Mouse (Mus musculus) liver, embryonic 16.5 days (tissue): ENCODE data around the gene Olfr1140. TPM values are rescaled to one million over a fixed set of nuclear protein-coding genes. Genes with fewer than 3 reads are reported as not detected.

ENCODE experiments used
- ATAC-seq: fragments of 200-750 bp; cut with Nextera tagmentation; 2 replicates; pipeline ENCODE4 v1.8.0; 2017; ENCODE audit warnings: low read depth, mild to moderate bottlenecking, moderate number of reproducible peaks, moderate library complexity
- H3K27ac ChIP-seq: fragments of 300-500 bp; sonication (generic); 2 replicates; pipeline ENCODE4 v1.5.1; 2014; ENCODE audit warnings: mild to moderate bottlenecking, low read length
- H3K27me3 ChIP-seq: fragments of 300-500 bp; sonication (generic); 2 replicates; pipeline ENCODE4 v1.6.1; 2014; ENCODE audit warnings: low read depth, low read length, mixed read lengths; ENCODE audit not compliant: control insufficient read depth, insufficient read depth
- H3K36me3 ChIP-seq: fragments of 300-500 bp; sonication (generic); 2 replicates; pipeline ENCODE4 v1.6.1; 2014; ENCODE audit warnings: mild to moderate bottlenecking; ENCODE audit not compliant: control insufficient read depth, insufficient read depth
- H3K4me1 ChIP-seq: fragments of 300-500 bp; sonication (generic); 2 replicates; pipeline ENCODE4 v1.6.1; 2014; ENCODE audit warnings: low read depth, low read length, mixed read lengths; ENCODE audit not compliant: control insufficient read depth
- H3K4me2 ChIP-seq: fragments of 300-500 bp; sonication (generic); 2 replicates; pipeline ENCODE4 v1.6.1; 2014; ENCODE audit warnings: low read depth, low read length, mixed read lengths
- H3K4me3 ChIP-seq: fragments of 300-500 bp; sonication (generic); 2 replicates; pipeline ENCODE4 v1.5.1; 2014; ENCODE audit warnings: low read depth, mild to moderate bottlenecking, low read length
- H3K9ac ChIP-seq: fragments of 300-500 bp; sonication (generic); 2 replicates; pipeline ENCODE4 v1.6.1; 2014; ENCODE audit warnings: low read depth, low read length
- H3K9me3 ChIP-seq: fragments of 300-500 bp; sonication (generic); replicated peaks from 2 replicates; pipeline ENCODE4 v1.6.1; 2016; ENCODE audit warnings: low read length; ENCODE audit not compliant: control insufficient read depth
- WGBS: fragments of 180-500 bp; shearing (Covaris S2); extraction: QIAGEN DNeasy Blood & Tissue Kit; methylation state at CpG from one replicate; pipeline ENCODE4 v1.1.7; 2014; ENCODE audit not compliant: insufficient replicate concordance; 5-methylcytosine and 5-hydroxymethylcytosine counted together
- polyA plus RNA-seq: library from polyadenylated mRNA; unstranded; fragments of >200 nt; fragmentation: Nextera tagmentation; extraction: Ambion mirVana; gene quantifications from 2 replicates; pipeline ENCODE4 v1.2.1, GENCODE M21; 2015

Gene Olfr1140
- not detected in 2 replicates for polyA plus RNA-seq

GRCm38 (mm10) chr2:87743452-87743851, at the start of gene Olfr1140:
TSS of gene Olfr1140 (plus strand) at chr2:87743752.
- Histone ChIP-seq H3K27me3 (no peaks in the 10 kb centered on the region), H3K4me2 (no peak within 1 kb of the TSS), H3K9ac (no peak within 1 kb of the TSS), H3K4me3 (no peak within 1 kb of the TSS), H3K4me1 (no peaks in the 10 kb centered on the region), H3K36me3 (no peaks in the 10 kb centered on the region), H3K9me3 (no peaks in the 10 kb centered on the region), H3K27ac (no peak within 1 kb of the TSS)
- ATAC-seq: no peak
- 49% methylated on average over 3 of the region's 3 CpGs for WGBS

GRCm38 (mm10) chr2:87693847-87694246, 49.7 kb upstream of the Olfr1140 start, which contains the start of gene Olfr1136:
TSS of gene Olfr1136 (minus strand) at chr2:87693947.
- Histone ChIP-seq H3K4me1 (no peaks in the 10 kb centered on the region), H3K4me2 (no peak within 1 kb of the TSS), H3K36me3 (no peaks in the 10 kb centered on the region), H3K9me3 (no peaks in the 10 kb centered on the region), H3K27me3 (no peaks in the 10 kb centered on the region), H3K4me3 (no peak within 1 kb of the TSS), H3K9ac (no peak within 1 kb of the TSS), H3K27ac (no peak within 1 kb of the TSS)
- no peak for ATAC-seq

- Histone ChIP-seq H3K27ac (no peak within 1 kb of the TSS), H3K27me3 (no peaks in the 10 kb centered on the region), H3K4me2 (no peak within 1 kb of the TSS), H3K36me3 (no peaks in the 10 kb centered on the region), H3K9ac (no peak within 1 kb of the TSS), H3K9me3 (no peaks in the 10 kb centered on the region), H3K4me1 (no peaks in the 10 kb centered on the region), H3K4me3 (no peak within 1 kb of the TSS)
- ATAC-seq: no peak
These were observed 30.5 kb upstream of the Olfr1140 start, which contains the start of gene Olfr1137 for GRCm38 (mm10) chr2:87713079-87713478. TSS of gene Olfr1137 (minus strand) at chr2:87713179.

DNA sequence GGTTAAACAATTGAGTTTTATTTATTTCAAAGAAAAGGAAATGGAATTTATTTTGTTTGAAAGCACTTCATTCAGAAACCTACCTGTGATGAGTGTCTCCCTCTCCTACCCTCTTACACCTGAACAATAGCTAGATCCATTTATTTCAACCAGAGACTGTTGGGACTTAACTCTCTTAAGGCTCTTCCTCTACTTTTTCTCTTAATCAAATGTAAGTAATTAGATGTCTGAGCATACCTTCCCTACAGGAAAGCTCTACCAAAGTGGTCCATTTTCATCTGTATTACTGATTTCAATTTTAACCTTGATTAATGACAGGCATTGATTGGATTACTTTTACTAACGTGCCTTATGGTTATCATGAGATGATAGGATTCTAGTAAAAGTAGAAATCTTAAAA, 3.7 kb upstream of the Olfr1140 start, which contains the start of gene Olfr1138:
Olfr1138 (minus strand) TSS at position 101 of the 400 bp plus-strand sequence.
- 48% methylated on average over 1 of the region's 1 CpGs for WGBS
- no peaks in the 10 kb centered on the region for H3K36me3 ChIP-seq
- no peaks in the 10 kb centered on the region for H3K9me3 ChIP-seq
- no peak within 1 kb of the TSS for H3K9ac ChIP-seq
- H3K4me2 ChIP-seq: no peak within 1 kb of the TSS
- H3K27me3 ChIP-seq: no peaks in the 10 kb centered on the region
- no peak for ATAC-seq
- no peak within 1 kb of the TSS for H3K4me3 ChIP-seq
- no peaks in the 10 kb centered on the region for H3K4me1 ChIP-seq
- H3K27ac ChIP-seq: no peak within 1 kb of the TSS

DNA sequence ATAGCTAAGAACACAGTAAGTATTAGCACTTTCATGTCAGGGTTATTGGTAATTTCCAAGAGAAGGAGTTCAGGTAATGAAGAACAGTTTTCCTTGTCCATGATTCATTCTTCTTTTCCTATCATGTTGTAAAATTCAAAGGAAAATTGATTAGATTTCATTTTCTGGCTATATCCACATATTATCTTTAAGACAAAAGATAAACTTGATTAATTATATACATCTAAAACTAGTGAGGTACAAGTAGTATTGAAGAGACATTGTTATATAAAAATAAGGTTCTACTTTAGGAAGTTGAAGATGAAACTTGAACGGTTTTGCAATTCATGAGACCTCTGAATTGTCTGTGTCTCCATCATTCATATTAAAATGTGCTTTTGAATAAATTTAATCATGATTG, 10.3 kb downstream of the Olfr1140 start, which contains the start of gene Olfr1141:
Olfr1141 (minus strand) TSS at position 101 of the 400 bp plus-strand sequence.
- no peaks in the 10 kb centered on the region; the same call in 1 of the 2 replicates for H3K9me3 ChIP-seq
- H3K27me3 ChIP-seq: no peaks in the 10 kb centered on the region
- 59% methylated on average over 1 of the region's 1 CpGs for WGBS
- H3K4me1 ChIP-seq: no peaks in the 10 kb centered on the region
- no peak within 1 kb of the TSS for H3K27ac ChIP-seq
- no peak within 1 kb of the TSS for H3K9ac ChIP-seq
- H3K36me3 ChIP-seq: no peaks in the 10 kb centered on the region
- ATAC-seq: no peak
- H3K4me2 ChIP-seq: no peak within 1 kb of the TSS
- H3K4me3 ChIP-seq: no peak within 1 kb of the TSS

DNA sequence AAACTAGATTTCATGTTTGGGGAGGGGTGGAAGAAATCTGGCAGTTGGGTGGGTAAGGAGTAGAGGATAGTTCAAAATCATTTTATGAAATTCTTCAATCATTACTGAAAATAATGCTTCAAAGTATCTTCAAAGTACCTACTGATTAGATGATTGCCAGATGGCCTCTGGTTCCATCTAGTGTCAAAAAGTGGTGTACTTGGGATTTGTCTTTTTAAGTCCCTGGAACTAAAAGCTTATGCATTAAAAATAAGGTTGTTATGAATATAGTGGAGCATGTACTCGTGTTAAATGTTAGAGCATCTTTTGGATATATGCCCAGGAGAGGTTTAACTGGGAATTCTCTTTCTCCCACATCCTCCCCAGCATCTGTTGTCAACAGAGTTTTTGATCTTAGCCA, 32.6 kb downstream of the Olfr1140 start:
- Histone ChIP-seq H3K4me3 (no peak overlapping the region), H3K36me3 (no peaks in the 10 kb centered on the region), H3K4me1 (no peaks in the 10 kb centered on the region), H3K4me2 (no peak overlapping the region), H3K9me3 (no peaks in the 10 kb centered on the region), H3K27ac (no peak overlapping the region), H3K9ac (no peak overlapping the region), H3K27me3 (no peaks in the 10 kb centered on the region)
- WGBS: 34% methylated on average over 1 of the region's 1 CpGs
- ATAC-seq: no peak

DNA sequence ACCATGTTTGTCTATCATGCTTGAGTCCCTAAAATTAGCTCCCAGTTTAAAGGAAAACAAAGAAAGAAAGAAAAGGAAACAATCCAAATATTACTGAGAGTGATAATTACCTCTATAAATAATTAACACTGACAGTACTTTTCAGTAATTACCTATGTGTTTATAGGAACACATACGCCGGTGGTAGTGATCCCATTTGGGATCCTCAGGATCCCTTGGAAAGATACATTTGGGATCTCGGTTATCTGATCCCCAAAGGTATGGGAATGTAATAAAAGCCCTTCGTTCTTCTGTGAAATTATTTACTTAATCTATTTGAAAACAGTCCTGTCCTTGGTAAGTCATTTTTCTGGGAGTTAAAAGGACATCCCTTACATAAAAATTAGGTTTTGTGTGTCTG, 35.6 kb downstream of the Olfr1140 start, which contains the start of gene Olfr152:
Olfr152 (plus strand) TSS at position 301 of the 400 bp plus-strand sequence.
- H3K4me1 ChIP-seq: no peaks in the 10 kb centered on the region
- H3K27me3 ChIP-seq: no peaks in the 10 kb centered on the region
- no peak within 1 kb of the TSS for H3K4me2 ChIP-seq
- no peak within 1 kb of the TSS for H3K27ac ChIP-seq
- H3K36me3 ChIP-seq: no peaks in the 10 kb centered on the region
- H3K9ac ChIP-seq: no peak within 1 kb of the TSS
- no peaks in the 10 kb centered on the region for H3K9me3 ChIP-seq
- ATAC-seq: no peak
- 62% methylated on average over 4 of the region's 4 CpGs for WGBS
- H3K4me3 ChIP-seq: no peak within 1 kb of the TSS

Other genes starting within 250 kb of the Olfr1140 start
- not detected in 2 replicates for gene Pramel7, start 246.7 kb upstream of the Olfr1140 start, polyA plus RNA-seq
- gene Pramel6, start 237.2 kb upstream of the Olfr1140 start, polyA plus RNA-seq: not detected in 2 replicates
- not detected in 2 replicates for gene Olfr153, start 212.0 kb upstream of the Olfr1140 start, polyA plus RNA-seq
- not detected in 2 replicates for gene Olfr1128, start 198.2 kb upstream of the Olfr1140 start, polyA plus RNA-seq
- gene Olfr1129, start 169.8 kb upstream of the Olfr1140 start, polyA plus RNA-seq: not detected in 2 replicates
- not detected in 2 replicates for gene Olfr1130, start 137.5 kb upstream of the Olfr1140 start, polyA plus RNA-seq
- not detected in 2 replicates for gene Olfr1131, start 116.6 kb upstream of the Olfr1140 start, polyA plus RNA-seq
- not detected in 2 replicates for gene Olfr1132, start 106.2 kb upstream of the Olfr1140 start, polyA plus RNA-seq
- not detected in 2 replicates for gene Olfr1133, start 96.4 kb upstream of the Olfr1140 start, polyA plus RNA-seq
- not detected in 2 replicates for gene Olfr1134, start 85.3 kb upstream of the Olfr1140 start, polyA plus RNA-seq
- not detected in 2 replicates for gene Olfr1135, start 70.1 kb upstream of the Olfr1140 start, polyA plus RNA-seq
- not detected in 2 replicates for gene Olfr1136, start 49.8 kb upstream of the Olfr1140 start, polyA plus RNA-seq
- not detected in 2 replicates for gene Olfr1137, start 30.6 kb upstream of the Olfr1140 start, polyA plus RNA-seq
- not detected in 2 replicates for gene Olfr1138, start 3.8 kb upstream of the Olfr1140 start, polyA plus RNA-seq
- not detected in 2 replicates for gene Olfr1141, start 10.2 kb downstream of the Olfr1140 start, polyA plus RNA-seq
- not detected in 2 replicates for gene Olfr152, start 35.7 kb downstream of the Olfr1140 start, polyA plus RNA-seq
- gene Olfr1143, start 56.8 kb downstream of the Olfr1140 start, polyA plus RNA-seq: not detected in 2 replicates
- not detected in 2 replicates for gene Olfr1145, start 66.1 kb downstream of the Olfr1140 start, polyA plus RNA-seq
- gene Olfr1148, start 86.8 kb downstream of the Olfr1140 start, polyA plus RNA-seq: not detected in 2 replicates
- not detected in 2 replicates for gene Olfr1150-ps1, start 100.2 kb downstream of the Olfr1140 start, polyA plus RNA-seq
- gene Olfr1151, start 112.1 kb downstream of the Olfr1140 start, polyA plus RNA-seq: not detected in 2 replicates
- gene Olfr1152, start 122.7 kb downstream of the Olfr1140 start, polyA plus RNA-seq: not detected in 2 replicates
- not detected in 2 replicates for gene Olfr1153, start 151.2 kb downstream of the Olfr1140 start, polyA plus RNA-seq
- gene Olfr1154, start 161.4 kb downstream of the Olfr1140 start, polyA plus RNA-seq: not detected in 2 replicates
- gene Olfr1155, start 201.4 kb downstream of the Olfr1140 start, polyA plus RNA-seq: not detected in 2 replicates
- not detected in 2 replicates for gene Olfr1156, start 209.3 kb downstream of the Olfr1140 start, polyA plus RNA-seq
- gene Olfr1157, start 224.5 kb downstream of the Olfr1140 start, polyA plus RNA-seq: not detected in 2 replicates
- not detected in 2 replicates for gene Olfr74, start 230.9 kb downstream of the Olfr1140 start, polyA plus RNA-seq
- not detected in 2 replicates for gene Olfr1158, start 246.4 kb downstream of the Olfr1140 start, polyA plus RNA-seq